Mouse (Mus musculus) layer of hippocampus, adult 9-11 months (tissue): Measurements from ENCODE around the gene Slc29a4.
A peak's percentile ranks its signal among the peaks of the same experiment; 100 is the strongest.

ENCODE experiments used
- DNase-seq: peaks from one replicate; pipeline ENCODE4 v3.0.0; 2022

Gene Slc29a4

DNA sequence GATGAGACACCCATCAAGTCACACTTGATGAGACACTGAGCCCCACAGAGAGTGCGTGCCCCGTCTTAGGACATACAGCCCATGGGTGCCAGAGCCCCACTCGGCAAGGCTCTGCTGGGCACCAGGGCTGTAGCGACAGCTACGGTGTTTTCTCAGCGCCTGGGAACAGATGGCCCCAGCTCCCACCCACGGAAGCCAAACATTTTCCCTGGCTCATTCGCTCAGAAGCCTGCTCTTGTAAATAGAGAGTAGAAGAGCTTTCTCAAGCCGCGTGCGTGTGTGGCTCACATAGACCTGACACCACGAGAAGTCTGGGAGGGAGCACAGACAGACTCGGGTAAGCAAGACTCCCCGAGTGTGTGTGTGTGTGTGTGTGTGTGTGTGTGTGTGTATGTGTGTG lies at the start of gene Slc29a4:
Gene Slc29a4 (plus strand): TSS at position 265 of the 400 bp plus-strand sequence.
- peak; percentile 76 for DNase-seq

DNA sequence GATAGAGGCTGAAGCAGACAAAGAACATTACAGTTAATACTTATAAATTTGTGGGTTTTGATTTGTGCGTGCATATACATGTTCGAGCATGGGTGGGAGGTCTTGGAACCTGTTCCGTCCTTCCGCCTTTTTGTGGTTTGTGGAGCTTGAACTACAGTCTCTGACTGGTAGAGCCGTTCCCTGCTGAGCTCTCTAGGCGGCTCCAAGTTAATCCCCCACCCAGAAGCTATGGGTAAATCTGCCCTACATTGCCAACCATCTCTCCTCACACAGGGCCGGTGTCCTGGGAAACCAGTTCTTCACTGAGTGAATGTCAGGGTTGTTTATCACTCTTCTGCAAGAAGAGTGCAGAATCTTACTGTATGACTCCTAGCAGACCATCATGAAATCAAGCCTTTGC lies 44.1 kb upstream of the Slc29a4 start:
- DNase-seq, result no peak

DNA sequence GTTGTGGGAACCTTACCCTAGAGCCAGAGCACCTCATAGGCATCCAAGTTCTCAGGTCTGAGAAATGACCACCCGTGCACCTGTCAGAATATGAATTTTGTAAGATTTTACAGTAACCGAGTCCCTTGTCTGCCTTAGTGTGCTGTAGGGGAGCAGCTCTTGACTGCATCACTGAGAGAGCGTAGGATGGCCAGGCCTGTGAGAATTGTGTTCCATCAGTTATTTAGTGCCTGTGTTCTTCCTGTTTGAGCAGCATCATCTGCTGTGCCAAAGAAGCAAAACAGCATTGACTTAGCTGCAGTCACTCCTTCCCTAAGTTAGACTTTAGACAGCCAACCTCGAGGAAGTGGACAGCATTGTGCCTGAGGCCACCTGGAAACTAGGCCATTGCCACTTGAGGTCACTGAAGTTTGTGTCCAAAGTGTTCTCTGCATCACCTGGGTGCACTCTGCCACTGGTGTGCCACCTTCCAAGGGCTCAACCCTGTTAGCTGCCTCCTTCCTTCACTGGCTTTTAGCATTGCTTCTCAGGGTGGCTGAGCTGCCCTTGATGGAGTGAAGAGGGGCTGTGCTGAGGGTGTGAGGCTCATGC lies 42.8 kb upstream of the Slc29a4 start:
- DNase-seq, result peak; percentile 52

DNA sequence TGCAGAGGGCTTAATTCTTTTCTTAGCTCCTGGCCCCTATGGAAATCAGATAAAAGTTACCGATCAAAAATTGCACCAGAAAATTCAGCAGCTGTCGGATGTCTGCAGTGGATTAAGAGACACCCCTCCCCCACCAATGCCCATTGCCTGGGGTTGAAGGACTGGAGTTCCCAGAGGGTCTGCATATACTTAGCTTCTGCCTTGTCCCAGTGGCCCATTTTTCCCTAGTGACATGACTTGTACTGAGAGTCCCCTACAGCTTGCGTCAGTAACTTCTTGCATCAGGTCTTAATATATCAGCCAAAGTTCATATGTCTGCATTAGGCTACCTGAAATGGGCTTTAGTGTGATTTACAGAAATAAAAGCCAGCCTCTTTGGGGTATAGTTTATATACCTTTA lies 41.9 kb upstream of the Slc29a4 start:
- no peak for DNase-seq

DNA sequence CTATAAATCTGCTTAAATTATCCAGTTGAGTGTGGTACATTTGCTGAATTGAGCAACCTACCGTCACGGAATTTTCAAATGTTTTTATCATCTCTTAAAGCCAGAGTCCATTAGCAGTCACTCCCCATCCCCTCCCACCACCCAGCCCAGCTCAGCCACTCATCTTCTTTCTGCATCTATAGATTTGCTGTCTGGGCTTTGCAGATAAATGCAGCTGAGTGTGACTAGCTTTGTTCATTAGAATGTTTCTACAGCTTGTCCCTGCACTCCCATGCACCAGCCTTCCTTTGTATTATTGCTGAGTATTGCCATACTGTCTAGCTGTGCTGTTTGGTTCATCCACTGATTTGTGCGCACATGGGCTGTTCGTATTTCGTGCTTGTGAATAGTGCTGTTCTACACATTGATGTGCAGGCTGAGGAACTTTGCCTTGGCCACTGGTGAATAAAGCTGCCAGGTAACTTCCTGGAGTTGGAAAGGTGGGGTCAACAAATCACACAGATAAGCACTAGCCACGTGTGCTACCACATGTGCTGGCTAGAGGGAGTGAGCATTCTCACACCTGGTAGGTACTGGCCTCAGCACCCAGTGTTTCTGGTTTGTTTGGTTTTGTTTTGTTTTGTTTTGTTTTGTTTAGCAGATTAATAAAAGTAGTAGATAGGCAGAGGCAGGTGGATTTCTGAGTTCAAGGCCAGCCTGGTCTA lies 41.4 kb upstream of the Slc29a4 start:
- DNase-seq, result no peak

DNA sequence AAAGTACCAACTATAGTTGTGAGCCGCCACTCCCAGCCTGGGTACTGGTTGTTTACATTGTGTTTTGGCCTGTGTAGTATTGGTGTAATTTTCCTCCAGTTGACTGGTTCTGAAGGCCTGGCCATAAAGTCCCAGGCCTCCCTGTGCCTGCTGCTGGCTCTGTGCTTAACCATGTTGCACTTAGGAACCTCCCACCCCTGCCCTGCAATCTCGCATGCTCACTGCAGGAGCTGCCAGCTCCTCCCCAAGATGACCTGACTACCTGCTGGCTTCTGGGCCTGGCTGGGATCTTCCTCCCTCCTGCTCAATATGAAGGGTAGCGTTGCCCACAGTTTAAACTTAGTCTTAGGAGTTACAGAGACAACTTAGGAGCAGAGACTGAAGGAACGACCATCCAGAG lies 40.0 kb upstream of the Slc29a4 start:
- DNase-seq, result no peak

DNA sequence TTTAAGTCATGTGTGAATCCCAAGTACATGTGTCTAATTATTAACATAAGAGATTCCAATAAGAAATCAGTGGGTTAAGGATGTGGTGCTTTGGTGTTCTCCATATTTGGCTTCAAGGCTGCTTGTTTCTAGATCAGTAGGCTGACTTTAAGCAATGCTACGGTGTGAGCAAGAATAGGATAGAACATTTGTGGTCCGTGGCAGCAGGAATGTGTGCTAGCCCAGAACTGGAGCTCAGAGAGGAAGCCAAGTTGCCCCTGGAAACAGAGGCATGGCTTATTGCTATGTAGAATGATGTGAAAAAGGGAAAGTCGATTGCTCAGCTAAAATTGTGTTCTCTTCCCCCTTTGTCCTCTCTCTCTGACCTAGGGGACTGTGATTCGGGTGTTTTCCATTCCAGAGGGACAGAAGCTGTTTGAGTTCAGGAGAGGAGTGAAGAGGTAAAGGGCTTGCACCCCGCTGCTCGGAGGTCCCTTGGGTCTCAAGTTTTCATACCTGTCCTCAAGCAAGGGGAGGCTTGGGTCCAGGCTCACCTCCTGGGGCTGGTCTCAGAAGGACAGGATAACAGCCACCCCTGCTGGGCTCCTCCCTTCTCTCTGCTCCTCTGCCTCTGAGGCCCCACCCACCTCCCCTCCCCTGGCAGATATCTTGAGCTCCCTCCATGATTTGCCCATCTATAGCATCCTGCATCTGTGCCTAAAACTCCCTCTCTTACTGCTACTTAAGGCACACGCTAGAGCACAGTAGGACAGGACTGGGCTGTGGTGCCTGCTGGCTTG lies 31.5 kb upstream of the Slc29a4 start:
- DNase-seq, result peak; percentile 61

DNA sequence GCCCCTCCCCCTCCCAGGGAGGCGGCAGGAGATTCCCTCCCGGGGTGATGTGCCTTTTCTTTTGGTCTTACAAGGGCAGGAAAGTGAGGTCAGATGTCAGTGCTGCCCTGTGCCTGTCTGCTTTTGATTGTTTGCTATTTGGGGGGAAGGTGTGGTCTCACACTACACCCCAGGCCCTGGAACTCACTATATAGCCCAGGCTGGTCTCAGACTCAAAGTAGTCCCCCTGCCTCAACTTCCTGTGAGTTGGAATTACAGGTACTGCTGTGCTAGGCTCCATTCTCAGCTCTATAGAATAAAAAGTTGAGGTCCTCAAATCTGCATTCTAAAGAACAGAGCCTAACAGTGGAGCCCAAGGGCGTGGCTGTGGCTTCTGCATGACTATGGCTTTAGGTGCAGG lies 24.4 kb upstream of the Slc29a4 start:
- no peak for DNase-seq

DNA sequence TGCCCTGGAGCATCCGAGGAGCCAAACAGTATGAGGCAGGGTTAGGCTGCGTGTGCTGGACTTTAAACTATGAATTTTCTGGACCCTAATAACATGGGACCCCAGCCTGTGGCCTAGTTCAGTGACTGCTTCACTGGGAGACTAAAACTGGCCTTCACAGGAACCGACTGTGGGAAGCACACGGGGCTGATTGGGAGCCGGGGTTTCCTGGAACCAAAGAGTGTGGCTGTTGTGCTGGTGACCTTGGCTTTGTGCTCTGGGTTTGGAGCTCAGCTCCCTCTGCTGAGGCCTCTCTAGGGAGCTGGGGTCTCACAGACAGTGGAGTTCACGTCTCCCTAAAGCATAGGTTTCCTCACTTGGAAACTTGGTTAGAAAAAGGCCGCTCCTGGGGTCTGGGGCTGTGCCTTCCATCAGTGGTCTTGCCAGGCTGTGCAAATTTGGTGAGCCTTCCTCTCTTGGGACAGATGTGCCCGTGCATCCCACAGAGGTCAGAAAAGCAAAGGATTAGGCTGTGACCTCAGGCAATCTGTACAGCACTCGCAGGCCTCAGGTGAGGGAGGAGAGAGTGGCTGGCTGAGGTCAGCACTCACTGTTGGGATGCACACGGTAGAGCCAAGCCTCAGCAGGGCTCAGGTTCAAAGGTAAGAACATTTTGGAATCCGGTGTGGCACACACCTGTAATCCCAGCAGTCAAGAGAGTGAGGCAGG lies 23.6 kb upstream of the Slc29a4 start:
- no peak for DNase-seq

DNA sequence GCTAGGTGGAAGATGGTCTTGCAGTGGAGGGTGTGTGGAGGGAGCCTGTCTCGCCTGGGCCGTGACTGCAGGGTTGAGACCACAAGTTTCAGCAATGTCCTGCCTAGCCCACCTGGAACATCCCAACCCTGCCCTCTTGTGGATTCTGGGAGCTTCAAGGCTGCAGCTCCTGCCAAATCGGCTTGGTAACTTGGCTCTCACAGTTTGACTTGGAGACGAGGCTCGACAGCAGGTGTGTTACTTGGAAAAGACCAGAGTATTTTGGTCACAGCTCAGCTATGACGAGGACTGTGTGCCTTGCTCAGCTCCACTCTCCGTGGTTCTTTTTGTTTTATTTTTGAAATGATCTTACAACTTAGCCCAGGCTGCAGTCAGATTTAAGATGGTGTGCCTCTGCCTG lies 22.6 kb upstream of the Slc29a4 start:
- DNase-seq, result peak; percentile 44

DNA sequence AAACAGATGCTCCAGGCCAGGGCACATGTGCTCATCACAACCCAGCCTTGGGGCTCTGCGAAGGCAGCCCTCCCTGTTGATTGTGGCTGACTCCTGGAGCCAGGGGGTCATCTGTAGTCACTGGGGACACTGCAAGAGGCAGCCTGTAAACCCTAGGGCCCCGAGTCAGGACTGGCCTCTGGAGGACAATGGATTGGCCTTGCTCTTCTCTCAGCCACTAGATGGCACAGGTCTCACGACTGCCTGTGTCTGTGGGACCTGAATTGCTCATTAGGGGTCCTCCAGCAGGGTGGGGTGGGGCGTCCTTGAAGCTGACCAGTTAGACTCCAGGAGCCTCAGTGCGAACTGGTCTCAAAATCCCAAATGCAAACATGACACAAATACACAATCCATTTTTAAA lies 19.2 kb upstream of the Slc29a4 start:
- DNase-seq, result no peak

DNA sequence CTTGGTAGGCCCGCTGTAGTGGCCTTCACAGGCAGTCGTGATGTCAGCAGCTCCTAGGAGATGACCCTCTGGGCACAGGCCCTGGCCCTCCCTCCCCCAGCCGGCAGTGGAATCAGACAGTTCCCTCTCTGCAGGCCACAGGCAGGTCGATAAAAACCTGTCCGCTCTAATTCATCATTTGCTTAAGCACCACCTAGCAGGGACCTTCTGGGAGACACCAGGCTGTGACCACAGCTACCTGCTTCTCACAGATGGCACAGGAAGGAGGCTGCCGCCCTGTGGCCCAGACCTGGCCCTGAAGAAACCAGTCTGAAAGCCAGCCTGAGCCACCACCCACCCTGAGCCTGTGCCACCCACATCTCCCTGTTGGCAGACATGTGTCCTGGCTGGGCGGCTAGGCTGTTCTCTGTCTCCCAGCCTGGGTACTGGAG lies 14.2 kb upstream of the Slc29a4 start:
- DNase-seq, result no peak

DNA sequence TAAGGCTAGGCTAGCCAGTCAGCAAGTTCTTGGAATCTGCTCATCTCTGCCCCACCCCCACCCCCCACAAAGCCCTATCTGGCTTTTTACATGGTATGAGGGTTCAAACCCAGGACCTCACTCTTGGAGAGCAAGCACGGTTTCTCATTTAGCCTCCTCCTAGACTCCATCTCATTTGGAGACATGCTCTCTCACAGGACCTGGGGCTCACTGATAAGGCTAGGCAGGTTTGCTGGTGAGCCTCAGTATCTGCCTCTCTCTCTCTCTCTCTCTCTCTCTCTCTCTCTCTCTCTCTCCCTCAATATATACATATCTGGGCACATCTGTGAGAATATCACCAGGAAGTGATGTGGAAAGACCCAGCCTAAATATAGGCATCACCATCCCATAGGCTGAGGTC lies 13.2 kb upstream of the Slc29a4 start:
- DNase-seq, result no peak

DNA sequence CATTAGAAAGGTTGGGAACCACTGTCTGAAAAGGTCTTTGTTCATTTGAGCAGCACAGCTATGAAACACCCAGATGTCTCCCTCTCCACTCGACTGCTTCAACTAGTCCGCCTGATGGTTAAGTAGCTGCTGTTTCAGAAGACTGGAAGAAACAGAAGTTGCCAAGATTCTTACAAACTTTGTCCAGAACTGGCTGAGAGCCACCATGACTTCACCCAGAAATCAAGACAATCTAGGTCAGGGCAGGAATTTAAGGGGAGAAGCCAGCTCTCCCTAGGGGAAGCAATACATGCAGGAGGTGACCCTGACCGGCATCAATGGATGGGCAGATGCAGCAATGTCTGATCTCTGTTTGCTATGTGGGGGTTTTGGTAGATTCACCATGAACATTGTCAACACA lies 10.4 kb upstream of the Slc29a4 start:
- no peak for DNase-seq

DNA sequence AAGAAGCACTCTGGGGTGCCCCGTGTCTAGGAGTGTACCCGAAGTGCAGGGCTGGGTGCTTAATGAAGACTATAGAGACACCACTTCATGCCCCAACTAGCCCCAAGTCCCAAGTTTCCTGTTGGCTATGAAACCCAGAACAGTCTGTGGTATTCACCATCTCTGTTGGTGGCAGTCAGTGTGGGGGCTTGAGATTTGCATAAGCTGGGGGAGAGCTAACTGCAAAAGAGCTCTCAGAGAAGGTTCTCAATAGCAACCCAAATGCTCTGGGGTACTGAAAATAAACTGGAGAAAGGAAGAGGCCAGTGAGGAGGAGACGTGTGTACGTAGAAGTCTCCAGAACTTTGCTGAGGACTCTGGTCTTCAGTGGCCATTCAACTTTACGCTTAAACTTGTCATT lies 9.8 kb upstream of the Slc29a4 start:
- no peak for DNase-seq

DNA sequence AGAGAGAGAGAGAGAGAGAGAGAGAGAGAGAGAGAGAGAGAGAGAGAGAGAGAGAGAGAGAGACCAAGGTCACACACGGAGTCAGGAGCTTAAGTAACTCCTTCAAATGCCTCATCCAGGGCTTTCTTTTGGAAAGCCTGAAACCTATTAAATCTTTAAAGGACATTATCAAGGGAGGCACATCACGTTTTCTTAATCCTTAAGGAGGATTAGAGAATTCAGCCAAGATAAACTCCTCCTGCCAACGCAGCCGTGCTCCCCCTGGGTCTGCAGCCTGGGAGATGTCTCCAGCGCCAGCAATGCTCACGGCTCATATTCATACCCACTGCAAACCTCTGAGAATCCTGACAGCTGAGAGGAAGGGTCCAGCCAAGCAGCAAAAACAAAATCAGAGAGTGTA lies 3.4 kb upstream of the Slc29a4 start:
- no peak for DNase-seq

DNA sequence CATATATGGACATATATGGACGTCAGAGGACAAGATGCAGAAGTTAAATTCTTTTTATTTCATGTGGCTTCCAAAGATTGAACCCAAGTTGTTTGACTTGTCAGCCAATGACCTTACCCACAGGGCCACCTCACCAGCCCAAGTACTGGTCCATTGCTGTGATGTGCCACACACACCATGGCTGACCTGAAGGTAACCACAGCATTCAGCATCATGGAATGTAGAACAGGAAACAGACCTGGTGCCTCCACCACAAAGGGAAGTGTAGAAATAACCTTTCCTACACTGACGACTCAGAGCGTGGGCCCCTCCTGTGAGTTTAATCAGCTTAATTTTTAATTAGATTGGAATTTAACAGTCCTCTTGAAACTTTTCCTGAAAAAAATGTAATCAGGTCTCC lies 2.0 kb upstream of the Slc29a4 start:
- no peak for DNase-seq

DNA sequence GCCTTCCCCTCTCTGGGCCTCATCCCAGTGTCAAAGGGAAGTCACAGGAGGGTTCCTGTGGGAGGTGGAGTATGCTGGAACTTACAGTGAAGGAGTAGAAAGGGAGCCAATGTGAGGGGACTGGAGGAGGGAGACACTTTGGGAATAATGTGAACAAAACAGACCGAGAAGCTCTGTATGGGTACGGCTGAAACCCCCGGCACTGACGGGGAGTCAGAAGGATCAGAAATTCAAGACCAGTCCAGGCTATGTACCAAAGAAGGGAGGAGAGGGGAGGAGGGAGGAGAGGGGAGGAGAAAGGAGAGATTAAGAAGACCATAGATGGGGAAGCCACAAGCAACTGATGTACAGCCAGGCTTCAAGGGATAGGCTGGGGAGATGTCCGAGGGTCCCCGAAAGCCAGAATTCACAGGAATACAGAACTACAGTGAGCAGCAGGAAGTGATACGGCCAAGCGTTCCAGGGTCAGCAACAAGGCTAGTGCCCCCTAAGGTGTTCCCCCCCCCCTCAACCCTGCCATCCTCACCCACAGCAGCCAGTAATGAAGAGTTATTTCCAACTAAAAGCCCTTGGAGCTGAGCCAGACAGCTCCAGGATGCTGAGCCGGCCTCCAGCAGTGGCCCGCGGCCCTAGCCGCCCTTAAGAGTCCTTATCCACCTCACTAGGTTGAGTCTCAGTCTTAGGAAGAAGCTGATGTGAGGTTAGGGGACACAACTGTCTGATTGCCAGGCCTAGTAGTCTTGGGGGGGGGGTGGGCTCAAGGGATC lies 842 bp downstream of the Slc29a4 start:
- no peak for DNase-seq

DNA sequence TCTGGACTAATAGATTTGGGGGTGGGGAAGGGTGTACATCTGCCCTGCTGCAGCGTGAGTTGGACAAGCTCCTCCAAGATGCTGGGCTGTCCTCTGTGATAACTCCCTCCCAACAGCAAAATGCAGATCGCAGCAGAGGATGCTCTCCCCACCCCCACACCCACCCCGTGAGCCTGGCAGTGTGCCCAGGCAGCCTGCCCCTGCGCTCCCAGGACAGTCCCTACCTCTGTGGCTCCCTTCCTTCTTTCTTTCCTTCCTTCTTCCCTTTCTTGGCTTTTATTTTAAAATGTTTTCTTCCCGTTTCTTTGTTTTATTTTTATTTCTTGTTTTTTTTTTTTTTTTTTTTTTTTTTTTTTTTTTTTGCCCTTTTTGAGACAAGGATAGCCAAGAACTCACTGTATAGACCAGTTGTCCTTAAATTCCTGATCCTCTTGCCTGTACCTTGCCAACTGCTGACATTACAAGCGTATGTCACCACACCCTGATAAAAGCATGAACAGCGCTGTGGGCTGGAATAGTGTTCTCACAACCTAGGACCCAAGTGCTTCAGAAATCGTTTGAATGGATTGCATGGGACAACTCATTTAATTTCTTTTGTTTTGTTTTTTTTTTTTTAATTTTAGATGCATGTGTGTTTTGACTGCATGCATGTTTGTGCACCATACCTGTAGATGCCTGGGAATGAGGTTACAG lies 1.6 kb downstream of the Slc29a4 start:
- no peak for DNase-seq

DNA sequence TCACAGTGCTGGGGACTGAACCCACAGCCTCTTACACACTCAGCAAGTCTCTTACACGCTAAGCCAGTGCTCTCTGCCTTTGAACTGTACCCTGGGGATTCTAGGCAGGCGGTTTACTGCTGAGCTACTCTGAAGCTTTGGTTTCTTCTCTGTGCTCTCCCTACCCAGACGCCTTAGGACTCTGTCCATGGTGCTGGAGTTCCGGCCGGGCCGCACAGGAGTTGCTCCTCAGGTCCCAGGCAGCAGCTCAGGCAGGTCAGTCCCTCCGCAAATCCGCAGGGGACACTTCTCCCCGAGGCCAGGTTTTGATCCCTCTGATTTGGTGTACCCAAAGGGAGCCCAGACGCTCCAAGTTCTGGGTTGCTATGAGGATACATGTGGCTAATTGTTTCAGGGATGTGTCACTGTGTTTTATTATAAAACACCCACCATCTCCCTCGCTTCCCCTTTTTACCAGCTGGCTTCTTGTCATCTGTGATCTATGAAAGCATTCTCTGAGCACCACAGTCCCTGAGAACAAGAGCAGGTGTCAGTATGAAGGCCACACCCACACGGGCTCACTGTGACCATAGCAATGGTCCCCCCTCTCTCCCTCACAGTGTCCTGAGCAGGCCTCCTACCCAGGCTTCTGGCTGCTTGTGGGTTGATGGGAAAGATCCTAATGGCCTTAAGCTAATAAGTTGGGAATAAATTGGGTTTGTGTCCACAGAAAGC lies 2.5 kb downstream of the Slc29a4 start:
- DNase-seq, result peak; percentile 80

DNA sequence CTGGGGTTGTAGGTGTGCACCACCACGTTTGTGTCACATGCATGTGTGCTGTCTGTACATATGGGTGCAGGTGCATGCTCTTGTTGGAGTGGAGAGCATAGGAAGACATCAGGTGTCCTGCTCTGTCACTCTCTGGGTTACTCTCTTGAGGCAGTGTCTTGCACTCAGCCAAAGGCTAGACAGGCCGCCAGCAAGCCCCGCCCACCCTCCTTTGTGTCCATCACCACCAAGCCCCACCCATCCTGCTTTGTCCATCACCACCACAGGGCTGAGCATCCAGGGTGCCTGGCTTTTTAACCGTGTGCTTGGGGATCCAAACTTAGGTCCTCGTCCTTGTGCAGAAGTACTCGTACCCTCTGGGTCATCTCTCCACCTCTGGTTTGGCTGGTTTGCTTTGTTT lies 3.9 kb downstream of the Slc29a4 start:
- no peak for DNase-seq
